In the genomic region with DNA sequence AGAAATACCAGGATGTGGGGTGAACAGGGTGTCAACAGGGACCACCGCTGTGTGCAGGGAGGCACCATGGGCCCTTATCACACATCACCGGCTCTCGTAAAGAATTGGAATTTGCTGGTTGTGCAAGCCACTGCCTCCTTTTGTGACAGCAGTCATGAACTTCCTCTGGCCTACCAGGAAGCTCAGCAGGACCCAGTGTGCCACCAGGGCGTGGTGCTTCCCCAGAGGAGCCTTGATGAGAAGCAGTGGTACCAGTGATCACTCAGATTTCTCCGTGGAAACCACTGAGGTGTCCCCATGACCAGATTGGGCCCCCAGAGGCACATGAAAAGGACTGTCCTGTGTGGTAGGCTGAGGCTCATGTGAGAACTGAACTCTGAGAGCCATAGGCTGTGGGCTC, we compare ENCODE assay signal across 9 mouse cellular contexts. TPM values are rescaled to one million over a fixed set of nuclear protein-coding genes. Genes with fewer than 3 reads are reported as not detected.
DNase-seq lines count a peak whose midpoint lies in the region; ATAC-seq and TF ChIP-seq lines count a peak whose summit lies in the region.
"Had no signal": no experiment of that assay in that cellular context is flagged by ENCODE, and none has a peak within 500 bp of the region (broad histone marks: within the 10 kb centered on the region; RNA-seq: fewer than 3 reads in every experiment).

No protein-coding gene starts in this region.

- no peak overlapping the region for H3K4me2 ChIP-seq in hindbrain, embryonic 12.5 days (replicated peaks)
- H3K4me2 ChIP-seq: limb, embryonic 13.5 days had no signal

- ATAC-seq in hindbrain, embryonic 12.5 days (ENCODE audit: low FRiP score), result no peak
- ATAC-seq in CD4-positive, CD25-positive, alpha-beta regulatory T cell, adult 4 months, result peak; percentile 45

- TF ChIP-seq CTCF in cortical plate, adult 2 months (IDR thresholded peaks at IDR 0.05; ENCODE audit: extremely low read depth, insufficient read depth, low read length), result no peak

- DNase-seq in hindbrain, embryonic 10.5 days (ENCODE audit: low spot score), result no peak
- peak; percentile 62 for DNase-seq in lung, postnatal 25 days (ENCODE audit: low spot score)
- DNase-seq in MN1 (ENCODE audit: low spot score), result no peak
- DNase-seq in kidney, postnatal 25 days, result no peak
- DNase-seq in kidney, postnatal 36 days, result no peak

- H3K27me3 ChIP-seq in hindbrain, embryonic 10.5 days (ENCODE audit: insufficient read depth, poor library complexity, severe bottlenecking), result no peaks in the 10 kb centered on the region
- no peaks in the 10 kb centered on the region for H3K27me3 ChIP-seq in hindbrain, embryonic 12.5 days
- H3K27me3 ChIP-seq: limb, embryonic 13.5 days had no signal

- H3K27ac ChIP-seq in hindbrain, embryonic 10.5 days, result peak overlapping the region; percentile 50; the same call in 1 of the 2 replicates
- no peak overlapping the region for H3K27ac ChIP-seq in hindbrain, embryonic 12.5 days
- peak overlapping the region; percentile 35 for H3K27ac ChIP-seq in cortical plate, adult 2 months (ENCODE audit: insufficient read depth, low read length)
- H3K27ac ChIP-seq: limb, embryonic 13.5 days had no signal

- TF ChIP-seq POLR2A in cortical plate, adult 2 months (IDR thresholded peaks at IDR 0.05; ENCODE audit: extremely low read depth, insufficient read depth, low read length), result no peak

- H3K36me3 ChIP-seq in hindbrain, embryonic 10.5 days, result peaks cover 84% of the 10 kb centered on the region
- H3K36me3 ChIP-seq in hindbrain, embryonic 12.5 days, result peaks cover 28% of the 10 kb centered on the region

- H3K4me3 ChIP-seq in hindbrain, embryonic 10.5 days, result no peak overlapping the region
- no peak overlapping the region for H3K4me3 ChIP-seq in hindbrain, embryonic 12.5 days
- no peak overlapping the region for H3K4me3 ChIP-seq in cortical plate, adult 2 months (ENCODE audit: insufficient read depth, low read length)
- H3K4me3 ChIP-seq: limb, embryonic 13.5 days had no signal

- H3K9me3 ChIP-seq in hindbrain, embryonic 10.5 days, result no peaks in the 10 kb centered on the region
- no peaks in the 10 kb centered on the region for H3K9me3 ChIP-seq in hindbrain, embryonic 12.5 days (replicated peaks)
- H3K9me3 ChIP-seq: limb, embryonic 13.5 days had no signal

- H3K9ac ChIP-seq in hindbrain, embryonic 12.5 days, result no peak overlapping the region

- H3K4me1 ChIP-seq in hindbrain, embryonic 10.5 days (replicated peaks), result peaks cover 29% of the 10 kb centered on the region
- peaks cover 14% of the 10 kb centered on the region for H3K4me1 ChIP-seq in hindbrain, embryonic 12.5 days
- peaks cover 25% of the 10 kb centered on the region for H3K4me1 ChIP-seq in cortical plate, adult 2 months (ENCODE audit: control insufficient read depth, insufficient read depth, low read length)

- 85% methylated on average over 5 of the region's 5 CpGs for WGBS in hindbrain, embryonic 10.5 days
- 87% methylated on average over 5 of the region's 5 CpGs for WGBS in hindbrain, embryonic 12.5 days

RNA-seq across cellular contexts. Expression of a gene that starts 13.0 kb away (rescaled TPM):
- 161 and 163 TPM in 2 replicates for polyA plus RNA-seq in hindbrain, embryonic 10.5 days (2016; fragmentation: Nextera tagmentation; extraction: Ambion mirVana)
- 141 and 144 TPM in 2 replicates for polyA plus RNA-seq in hindbrain, embryonic 12.5 days (2016; fragmentation: Nextera tagmentation; extraction: Ambion mirVana)
- 100 to 1,000 TPM in 1 of 2 experiments, 10 to 100 TPM in 1; 93.7 to 110 TPM for polyA plus RNA-seq in CD4-positive, CD25-positive, alpha-beta regulatory T cell, adult 4 months (2017; shearing (Covaris generic))
- 56.5 and 59.4 TPM in 2 replicates for polyA plus RNA-seq in cortical plate, adult 2 months (2012; rRNA removed)

RNA-seq across cellular contexts. Expression of a gene that starts 16.9 kb away (rescaled TPM):
- polyA plus RNA-seq in hindbrain, embryonic 10.5 days (2016; fragmentation: Nextera tagmentation; extraction: Ambion mirVana), result 35.3 and 46.0 TPM in 2 replicates
- 26.8 and 30.2 TPM in 2 replicates for polyA plus RNA-seq in hindbrain, embryonic 12.5 days (2016; fragmentation: Nextera tagmentation; extraction: Ambion mirVana)
- polyA plus RNA-seq in CD4-positive, CD25-positive, alpha-beta regulatory T cell, adult 4 months (2017; shearing (Covaris generic)), result 1 to 10 TPM in 1 of 2 experiments, under 1 TPM in 1; 0.51 to 1.0 TPM
- polyA plus RNA-seq in cortical plate, adult 2 months (2012; rRNA removed), result 2.6 and 2.8 TPM in 2 replicates

RNA-seq across cellular contexts. Expression of a gene that starts 17.9 kb away (rescaled TPM):
- 131 and 177 TPM in 2 replicates for polyA plus RNA-seq in hindbrain, embryonic 10.5 days (2016; fragmentation: Nextera tagmentation; extraction: Ambion mirVana)
- polyA plus RNA-seq in hindbrain, embryonic 12.5 days (2016; fragmentation: Nextera tagmentation; extraction: Ambion mirVana), result 196 and 209 TPM in 2 replicates
- 10 to 100 TPM in 1 of 2 experiments, 1 to 10 TPM in 1; 9.2 to 13.7 TPM for polyA plus RNA-seq in CD4-positive, CD25-positive, alpha-beta regulatory T cell, adult 4 months (2017; shearing (Covaris generic))
- 142 and 154 TPM in 2 replicates for polyA plus RNA-seq in cortical plate, adult 2 months (2012; rRNA removed)

RNA-seq across cellular contexts. Expression of a gene that starts 18.0 kb away (rescaled TPM):
- polyA plus RNA-seq in hindbrain, embryonic 10.5 days (2016; fragmentation: Nextera tagmentation; extraction: Ambion mirVana), result 6.0 and 8.3 TPM in 2 replicates
- 6.5 and 6.6 TPM in 2 replicates for polyA plus RNA-seq in hindbrain, embryonic 12.5 days (2016; fragmentation: Nextera tagmentation; extraction: Ambion mirVana)
- under 1 TPM in 1 of 2 experiments, not detected in 1; 0.70 TPM for polyA plus RNA-seq in CD4-positive, CD25-positive, alpha-beta regulatory T cell, adult 4 months (2017; shearing (Covaris generic))
- 6.0 TPM in 2 replicates for polyA plus RNA-seq in cortical plate, adult 2 months (2012; rRNA removed)

RNA-seq across cellular contexts. Expression of a gene that starts 37.1 kb away (rescaled TPM):
- 67.6 and 99.5 TPM in 2 replicates for polyA plus RNA-seq in hindbrain, embryonic 10.5 days (2016; fragmentation: Nextera tagmentation; extraction: Ambion mirVana)
- polyA plus RNA-seq in hindbrain, embryonic 12.5 days (2016; fragmentation: Nextera tagmentation; extraction: Ambion mirVana), result 96.4 and 103 TPM in 2 replicates
- polyA plus RNA-seq in CD4-positive, CD25-positive, alpha-beta regulatory T cell, adult 4 months (2017; shearing (Covaris generic)), result under 1 TPM in 1 of 2 experiments, not detected in 1; 0.47 TPM
- polyA plus RNA-seq in cortical plate, adult 2 months (2012; rRNA removed), result 76.7 and 91.0 TPM in 2 replicates
